Mouse (Mus musculus) cerebellum, adult 2 months (tissue): ENCODE results near the gene Gm39566. TPM values are rescaled to one million over a fixed set of nuclear protein-coding genes. Genes with fewer than 3 reads are reported as not detected.
"Not testable (repeated sequence)": the region's sequence is repeated elsewhere in the genome, so short reads cannot be mapped to it uniquely, and the experiment has no call there.

Source experiments
- DNase-seq, 2 experiments: peaks; one replicate each; pipeline ENCODE4 v3.0.0; 2021
- H3K27ac ChIP-seq: fragments of 200-500 bp; 2 replicates; pipeline ENCODE4 v1.5.1; 2012; ENCODE audit warnings: low read length, control low read depth, inconsistent platforms; ENCODE audit not compliant: insufficient read depth
- H3K27me3 ChIP-seq: fragments of 200-500 bp; 2 replicates; pipeline ENCODE4 v1.6.1; 2012; ENCODE audit warnings: inconsistent platforms, mild to moderate bottlenecking, low read length, moderate library complexity; ENCODE audit not compliant: control insufficient read depth, insufficient read depth
- H3K4me1 ChIP-seq: fragments of 200-500 bp; 2 replicates; pipeline ENCODE4 v1.6.1; 2011; ENCODE audit warnings: low read length; ENCODE audit not compliant: control insufficient read depth, insufficient read depth
- H3K4me3 ChIP-seq: fragments of 200-500 bp; replicated peaks from 2 replicates; pipeline ENCODE3; 2011; ENCODE audit warnings: mild to moderate bottlenecking, low read depth, low read length, control low read depth; ENCODE audit not compliant: insufficient read depth
- CTCF ChIP-seq: fragments of 200-500 bp; IDR thresholded peaks from 2 replicates; pipeline ENCODE4 v1.5.1; 2011; ENCODE audit warnings: low read depth, mild to moderate bottlenecking, control low read depth, low read length, moderate library complexity, borderline replicate concordance; ENCODE audit not compliant: insufficient read depth
- POLR2A ChIP-seq: fragments of 200-500 bp; IDR thresholded peaks from 2 replicates; pipeline ENCODE4 v1.6.1; 2011; ENCODE audit warnings: low read length, control low read depth, borderline replicate concordance; ENCODE audit not compliant: insufficient read depth
- WGBS: fragments of 180-500 bp; shearing (Covaris S2); methylation state at CpG from one replicate; pipeline ENCODE4 v1.1.7; 2018; 5-methylcytosine and 5-hydroxymethylcytosine counted together
- polyA plus RNA-seq: library from polyadenylated mRNA; depleted of rRNA; stranded (reverse); fragments of >200 nt; gene quantifications from 2 replicates; pipeline ENCODE4 v1.2.3, GENCODE M21; 2012; rRNA removed

Gene Gm39566
- polyA plus RNA-seq, result not detected in 2 replicates

DNA sequence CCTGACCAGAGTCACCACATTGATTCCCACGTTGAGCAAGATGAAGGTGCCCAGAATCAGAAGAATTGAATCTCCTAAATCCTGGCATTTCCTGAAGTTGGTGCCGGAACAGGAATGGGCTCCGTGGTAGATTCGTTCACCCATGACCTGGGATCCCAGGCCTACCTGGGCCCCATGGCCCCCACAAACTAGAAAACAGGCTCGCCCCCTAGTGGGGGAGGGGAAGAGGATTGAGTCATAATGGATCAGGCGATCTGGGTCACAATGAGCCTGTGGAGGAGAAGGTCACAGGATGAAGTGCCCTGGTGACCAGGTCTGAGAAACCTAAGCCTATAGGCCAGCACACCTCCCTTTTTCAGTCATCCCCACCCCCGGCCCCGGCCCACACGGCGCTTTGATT is at the start of gene Gm39566:
Gene Gm39566 (minus strand): TSS at position 144 of the 400 bp plus-strand sequence.
- WGBS, result 63% methylated on average over 10 of the region's 10 CpGs
- Histone ChIP-seq H3K4me3 (no peak within 1 kb of the TSS), H3K4me1 (no peaks in the 10 kb centered on the region), H3K27ac (no peak within 1 kb of the TSS), H3K27me3 (no peaks in the 10 kb centered on the region)
- DNase-seq, result no peak
- TF ChIP-seq CTCF, result no peak
- no peak for TF ChIP-seq POLR2A

- 20% methylated on average over 8 of the region's 8 CpGs for WGBS
- Histone ChIP-seq H3K27ac (no peak overlapping the region), H3K27me3 (no peaks in the 10 kb centered on the region; the same call in 1 of the 2 replicates), H3K4me3 (no peak overlapping the region), H3K4me1 (no peaks in the 10 kb centered on the region)
- DNase-seq, result no peak
- no peak for TF ChIP-seq CTCF
- TF ChIP-seq POLR2A, result no peak
Observed at GRCm38 (mm10) chr11:69864138-69864860, 49.2 kb upstream of the Gm39566 start.

- not testable (repeated sequence) for H3K4me3 ChIP-seq
Observed at GRCm38 (mm10) chr11:69863729-69864128, 48.6 kb upstream of the Gm39566 start.

GRCm38 (mm10) chr11:69858113-69858998 is 43.3 kb upstream of the Gm39566 start, which contains the start of gene Tnk1:
Tnk1 (minus strand) TSS chr11:69858730.
- no peaks in the 10 kb centered on the region for H3K4me1 ChIP-seq
- WGBS, result 37% methylated on average over 30 of the region's 30 CpGs
- DNase-seq, result no peak
- H3K27ac ChIP-seq, result no peak within 1 kb of the TSS
- H3K27me3 ChIP-seq, result no peaks in the 10 kb centered on the region
- TF ChIP-seq CTCF (no peak), POLR2A (no peak)
- H3K4me3 ChIP-seq, result no peak within 1 kb of the TSS

More at GRCm38 (mm10) chr11:69863729-69864128, 48.6 kb upstream of the Gm39566 start:
- not testable (repeated sequence) for H3K27me3 ChIP-seq, H3K4me1 ChIP-seq, H3K27ac ChIP-seq, DNase-seq
- 82% methylated on average over 3 of the region's 3 CpGs for WGBS

DNA sequence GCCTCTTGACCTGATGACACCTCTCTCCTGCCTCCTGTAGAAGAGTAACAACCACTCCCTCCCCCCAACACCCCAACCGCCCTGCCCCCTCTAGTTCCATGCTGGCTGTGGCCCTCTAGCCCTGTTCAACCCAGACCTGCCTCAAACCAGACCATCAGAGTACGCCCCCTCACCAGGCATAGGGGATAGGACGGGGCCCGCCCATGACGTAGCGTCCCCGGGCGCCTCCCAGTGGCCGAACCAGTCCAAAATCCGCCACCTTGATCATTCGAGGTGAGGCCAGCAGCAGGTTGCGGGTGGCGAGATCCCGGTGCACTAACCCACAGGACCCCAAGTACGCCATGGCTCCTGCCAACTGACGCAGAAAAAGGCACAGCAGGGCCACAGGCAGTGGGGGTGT is 40.2 kb upstream of the Gm39566 start:
- no peaks in the 10 kb centered on the region for H3K27me3 ChIP-seq
- DNase-seq, result peak; percentile 42 to 56
- TF ChIP-seq POLR2A (no peak), CTCF (peak; percentile 42; the same call in 1 of the 2 replicates)
- no peaks in the 10 kb centered on the region for H3K4me1 ChIP-seq
- 23% methylated on average over 16 of the region's 16 CpGs for WGBS
- H3K4me3 ChIP-seq, result no peak overlapping the region
- H3K27ac ChIP-seq, result no peak overlapping the region

DNA sequence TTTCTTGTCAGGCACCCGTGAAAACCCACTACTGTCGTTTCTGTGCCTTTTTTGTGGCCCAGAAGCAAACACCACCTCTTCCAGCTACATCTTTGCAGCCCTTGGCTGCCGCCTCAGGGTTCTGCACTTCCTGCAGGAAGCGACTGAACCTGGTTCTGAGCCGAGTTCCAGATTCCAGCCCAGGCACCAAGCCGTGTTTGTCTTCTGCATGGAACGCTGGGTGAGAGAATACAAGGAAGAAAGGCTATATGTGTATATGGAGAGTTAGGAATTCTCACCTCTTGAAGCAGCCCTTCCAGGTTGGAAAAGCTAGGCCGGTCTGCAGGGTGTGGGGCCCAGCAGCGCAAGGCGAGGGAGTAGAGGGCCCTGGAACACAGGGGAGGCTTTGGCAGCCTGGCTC is 39.6 kb upstream of the Gm39566 start:
- H3K27me3 ChIP-seq, result no peaks in the 10 kb centered on the region
- WGBS, result 77% methylated on average over 10 of the region's 10 CpGs
- TF ChIP-seq CTCF (no peak), POLR2A (no peak)

DNA sequence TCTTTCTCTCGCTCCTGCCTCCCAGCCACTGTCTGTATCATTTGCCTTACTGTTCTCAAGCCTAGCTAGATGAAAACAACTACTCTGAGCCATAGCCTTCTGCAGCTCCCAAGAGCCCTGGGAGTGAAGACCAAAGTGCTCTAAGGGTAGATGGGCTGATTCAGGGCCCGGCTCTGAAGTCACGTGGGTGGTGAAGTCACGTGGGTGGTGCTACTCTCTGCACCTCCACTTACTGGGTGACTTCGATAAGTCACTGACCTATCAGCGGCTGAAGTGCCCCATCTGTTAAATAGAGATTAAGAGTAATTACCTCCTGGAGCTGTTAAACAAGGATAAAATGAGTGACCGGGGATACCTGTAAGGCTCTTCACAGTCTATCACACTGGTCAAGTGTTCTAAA is 38.9 kb upstream of the Gm39566 start:
- no peak for DNase-seq
- Histone ChIP-seq H3K4me3 (no peak overlapping the region), H3K27ac (no peak overlapping the region), H3K4me1 (no peaks in the 10 kb centered on the region), H3K27me3 (no peaks in the 10 kb centered on the region)
- TF ChIP-seq POLR2A (no peak), CTCF (no peak)
- WGBS, result 65% methylated on average over 7 of the region's 7 CpGs

More for the DNA sequence above, 39.6 kb upstream of the Gm39566 start:
- Histone ChIP-seq H3K4me3 (no peak overlapping the region), H3K4me1 (no peaks in the 10 kb centered on the region), H3K27ac (no peak overlapping the region)
- DNase-seq, result no peak
